Mouse (Mus musculus) layer of hippocampus, postnatal 25 days (tissue): ENCODE measurements at regions not wholly inside any gene's neighbourhood (a gene's known extent, or its start where the extent isn't known, plus 50 kb on each side); places are given as distances from the start of the nearest gene placed in this dataset.

Experiments
- DNase-seq, 2 experiments: peaks; one replicate each; pipeline ENCODE4 v3.0.0; 2022; ENCODE audit warnings: mixed read lengths in 2 of 2, low spot score in 1 of 2; ENCODE audit errors: extremely low spot score in 1 of 2

DNA sequence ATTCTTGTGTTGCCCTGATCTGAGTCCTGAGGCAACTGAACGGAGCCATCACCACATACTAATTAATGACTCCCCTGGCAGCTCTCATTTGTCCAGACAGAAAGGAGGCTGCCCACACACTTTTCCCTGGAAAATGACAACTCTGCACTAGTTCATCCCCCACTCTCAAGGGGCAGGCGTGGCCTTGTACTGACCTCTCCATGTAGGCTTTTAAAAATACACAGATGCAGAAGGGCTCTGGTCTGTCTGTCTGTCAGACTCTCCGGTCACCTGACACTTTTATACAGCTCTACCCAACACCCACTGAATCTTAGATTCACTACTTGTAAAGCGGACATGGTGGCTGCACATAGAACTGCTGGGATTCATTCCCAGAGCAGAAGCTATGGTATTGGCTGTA is 165.5 kb upstream of the Map3k1 start:
- DNase-seq: no peak

DNA sequence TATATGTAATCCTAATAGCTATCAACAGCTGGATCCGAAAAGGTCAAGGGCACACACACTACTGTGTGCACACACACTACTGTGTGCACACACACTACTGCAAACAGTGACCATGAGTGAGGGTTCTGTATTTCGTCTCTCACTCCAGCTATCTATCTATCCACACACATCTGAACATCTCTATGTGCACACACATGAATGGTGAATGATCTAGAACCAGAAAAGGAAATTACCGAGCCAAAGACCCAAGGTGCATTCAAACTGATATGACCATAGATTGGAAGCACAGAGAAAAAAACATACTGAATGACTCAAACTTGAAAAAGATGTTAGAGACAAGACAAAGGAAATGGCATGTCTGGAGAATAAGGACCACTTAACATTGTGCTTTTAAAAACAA is 166.8 kb upstream of the Map3k1 start:
- no peak for DNase-seq

DNA sequence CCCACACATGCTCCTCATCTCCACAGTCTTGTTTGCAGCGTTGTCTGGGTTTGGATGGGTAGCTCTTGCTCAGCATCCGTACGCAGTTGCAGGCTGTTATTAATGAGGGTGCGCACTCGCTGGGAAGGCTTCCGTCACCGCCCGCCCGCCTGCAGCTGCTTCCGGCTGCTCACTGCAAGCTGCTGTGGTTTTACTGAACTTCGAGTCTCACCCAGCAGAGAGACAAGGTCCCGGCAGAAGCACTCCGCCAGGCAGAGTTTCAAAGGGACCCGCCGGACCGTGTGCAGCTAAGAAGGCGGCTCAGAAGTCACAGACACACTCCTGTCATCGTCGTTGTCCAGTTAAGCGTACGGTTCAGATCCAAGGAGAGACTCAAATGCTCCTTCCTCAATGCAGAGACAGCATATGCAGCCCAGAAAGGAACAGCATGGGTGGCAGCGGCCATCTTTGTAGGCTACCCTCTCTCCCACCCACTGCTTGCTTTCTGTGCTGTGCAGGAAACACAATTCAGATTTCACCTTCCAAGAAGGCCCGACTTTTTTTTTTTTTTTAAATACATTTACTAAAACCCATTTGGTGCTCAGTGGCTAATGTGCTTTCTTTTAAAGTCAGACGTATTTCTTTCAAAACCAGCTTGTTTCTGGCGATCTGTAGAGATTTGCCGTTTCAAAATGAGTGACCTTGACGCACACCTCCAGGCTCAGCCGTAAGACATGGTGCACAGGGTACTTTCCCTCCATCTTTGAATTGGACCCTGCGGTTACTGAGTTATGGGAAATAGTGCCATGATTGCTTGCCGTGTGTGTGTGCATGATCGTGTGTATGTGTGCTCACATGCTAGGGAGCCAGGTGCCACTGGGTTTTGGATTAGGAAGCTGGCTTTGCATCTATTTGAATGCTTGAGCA is 169.2 kb upstream of the Map3k1 start:
- no peak for DNase-seq

DNA sequence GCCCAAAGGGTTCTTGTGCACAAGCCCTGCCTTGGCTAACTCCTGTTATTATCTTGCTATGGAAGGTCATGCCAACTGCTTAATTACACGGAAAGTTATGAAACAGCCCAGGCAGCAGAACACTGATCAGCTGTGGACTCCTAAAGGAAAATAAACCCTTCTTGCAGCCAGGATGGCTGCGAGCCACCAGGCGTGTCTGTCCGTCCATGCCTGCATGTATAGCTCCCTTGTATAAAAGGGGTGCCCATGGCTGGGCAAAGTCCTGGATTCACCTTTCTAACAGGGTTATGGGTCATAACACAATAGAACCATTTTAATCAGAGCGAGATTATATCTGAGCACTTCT is 169.9 kb upstream of the Map3k1 start:
- DNase-seq: no peak

DNA sequence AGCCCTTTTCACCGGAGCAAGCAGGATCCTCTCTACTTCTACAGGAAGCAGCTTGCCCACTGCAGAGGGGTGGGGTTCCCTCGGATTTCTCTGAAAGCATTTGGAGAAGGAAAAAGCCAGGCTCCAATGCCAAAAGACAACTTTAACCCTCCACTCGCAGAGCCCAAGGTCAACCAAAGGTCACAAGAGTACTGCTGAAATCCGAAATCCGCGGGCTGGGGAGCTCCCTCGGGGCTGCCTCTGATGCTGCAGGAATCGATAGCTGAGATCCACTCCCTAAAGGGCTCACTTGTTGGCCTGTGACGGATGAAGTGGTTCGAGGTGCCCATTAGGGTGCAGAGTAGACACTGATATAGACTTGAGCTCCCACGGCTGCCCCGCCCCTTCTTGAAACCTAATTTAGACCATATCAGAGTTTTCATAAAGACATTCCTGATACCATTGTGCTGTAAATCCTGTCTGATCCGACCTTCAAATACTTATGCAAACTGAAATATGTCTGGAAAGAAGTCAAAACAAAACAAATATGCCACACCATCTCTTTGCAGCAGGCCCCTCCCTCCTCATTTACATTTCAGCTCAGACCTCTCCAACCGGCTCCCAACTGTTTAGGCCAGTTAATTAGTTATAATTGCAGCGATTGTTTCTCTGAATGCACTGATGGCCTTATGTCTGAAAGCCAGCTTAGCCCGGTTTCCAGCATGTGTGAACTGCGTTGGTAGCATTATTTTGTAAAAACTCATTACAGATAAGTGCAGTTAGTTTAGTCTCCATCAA is 170.8 kb upstream of the Map3k1 start:
- DNase-seq: no peak

DNA sequence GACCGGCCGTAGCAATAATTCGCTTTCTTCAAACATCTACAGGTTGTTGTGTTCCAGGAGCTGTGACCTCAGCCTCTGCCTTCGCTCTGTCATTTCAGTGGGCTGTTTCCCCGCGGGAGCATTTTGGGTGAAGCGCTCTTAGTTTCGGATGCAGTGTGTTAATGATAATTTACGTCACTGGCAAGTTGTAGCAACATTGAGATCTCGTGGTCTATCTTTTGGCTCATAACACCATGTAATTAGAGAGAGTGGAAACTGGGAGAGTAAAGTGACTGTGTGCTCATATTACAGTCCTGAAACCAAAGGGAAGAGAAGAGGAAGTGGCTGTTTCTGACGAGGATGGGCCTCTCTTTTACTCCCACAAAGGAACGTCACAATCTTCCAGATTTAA is 171.4 kb upstream of the Map3k1 start:
- DNase-seq: no peak

DNA sequence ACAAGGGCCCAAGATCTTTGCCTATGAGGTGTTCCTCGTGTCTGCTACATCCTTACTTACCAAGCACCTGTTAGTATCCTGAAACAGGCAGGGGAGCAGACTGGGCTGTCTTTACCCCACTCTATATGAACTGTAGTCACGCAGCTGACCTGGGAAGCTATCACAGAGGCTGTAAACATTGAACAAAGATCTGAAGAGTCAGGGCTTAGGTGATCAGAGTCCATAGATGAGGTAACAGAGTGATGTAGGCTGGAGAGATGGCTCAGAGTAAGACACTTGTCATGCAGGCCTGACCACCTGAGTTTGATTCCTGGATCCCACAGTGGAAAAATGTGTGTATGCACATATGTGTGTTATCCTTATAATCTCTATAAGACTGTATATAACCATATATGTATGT is 172.3 kb upstream of the Map3k1 start:
- DNase-seq: no peak

DNA sequence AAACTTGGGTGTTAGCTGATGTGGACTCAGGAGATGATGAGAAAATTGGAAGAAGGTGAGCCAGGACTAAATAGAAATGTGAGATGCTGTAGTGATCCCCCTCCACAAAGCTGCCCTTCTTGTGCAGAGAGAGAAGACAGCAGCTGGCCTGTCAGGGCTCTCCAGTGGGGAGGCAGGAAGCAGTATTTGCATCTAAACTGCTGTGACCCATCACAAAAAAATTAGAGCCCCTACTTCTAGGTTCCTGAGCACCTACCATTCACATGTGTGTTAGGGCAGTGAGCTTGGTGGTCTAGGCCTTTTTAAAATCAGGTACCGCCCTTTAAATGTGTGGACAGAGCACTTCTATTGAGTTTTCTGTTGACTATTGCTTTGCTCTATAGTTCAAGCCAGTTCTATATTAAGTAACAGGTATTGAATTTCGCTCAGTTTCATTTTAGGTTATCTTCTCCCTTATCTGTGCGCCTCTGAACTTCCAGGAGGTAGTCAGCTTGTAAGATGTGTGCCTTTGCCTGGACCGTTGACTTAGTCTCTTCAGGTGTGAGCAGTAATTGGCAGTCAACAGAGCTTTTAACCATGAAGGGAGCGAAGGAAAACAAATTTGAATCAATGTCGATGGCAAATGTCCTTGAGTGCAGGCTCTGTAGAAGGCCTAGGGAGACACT is 174.1 kb upstream of the Map3k1 start:
- DNase-seq: no peak

DNA sequence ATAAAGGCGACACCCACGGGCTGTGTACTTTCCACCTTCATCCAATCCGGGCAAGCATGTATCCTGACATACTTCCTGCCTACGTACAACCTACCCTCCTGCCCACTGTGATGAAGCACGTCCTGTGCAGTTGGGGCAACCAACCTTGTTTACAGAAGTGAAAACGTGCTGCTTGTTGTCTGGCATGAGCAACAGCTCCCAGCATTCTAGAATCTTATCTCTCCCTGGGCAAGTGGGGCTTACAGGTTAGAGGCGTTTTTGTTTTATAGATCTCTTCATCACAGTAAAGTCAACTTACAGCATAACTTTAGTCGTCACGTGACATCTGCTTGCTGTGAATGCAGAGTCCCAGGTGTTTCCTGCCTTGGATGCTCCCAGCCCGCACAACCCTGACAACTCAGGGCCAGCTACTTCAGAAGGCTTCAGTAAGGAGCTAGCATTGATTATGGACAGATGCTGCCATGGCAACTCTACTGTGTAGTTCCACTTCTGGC is 175.3 kb upstream of the Map3k1 start:
- DNase-seq: no peak

DNA sequence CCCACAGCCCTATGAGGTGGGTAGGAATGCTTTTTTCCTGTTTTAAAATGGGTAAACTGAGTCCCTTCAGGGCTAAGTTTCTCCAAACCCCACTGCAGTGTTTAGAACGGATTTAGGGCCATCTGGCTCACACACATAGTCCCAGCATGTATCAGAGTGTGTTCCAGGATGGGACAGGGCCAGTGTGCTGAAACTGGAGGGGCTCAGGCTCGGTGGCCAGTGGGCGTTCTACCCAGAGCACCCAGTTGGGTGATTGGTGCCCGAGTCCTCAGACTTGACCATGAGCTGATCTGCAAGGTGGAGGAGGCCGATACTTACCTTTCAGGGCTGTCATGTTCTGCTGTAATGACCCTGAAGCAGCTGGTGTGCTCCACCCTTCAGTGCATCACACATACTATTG is 176.6 kb upstream of the Map3k1 start:
- no peak for DNase-seq

DNA sequence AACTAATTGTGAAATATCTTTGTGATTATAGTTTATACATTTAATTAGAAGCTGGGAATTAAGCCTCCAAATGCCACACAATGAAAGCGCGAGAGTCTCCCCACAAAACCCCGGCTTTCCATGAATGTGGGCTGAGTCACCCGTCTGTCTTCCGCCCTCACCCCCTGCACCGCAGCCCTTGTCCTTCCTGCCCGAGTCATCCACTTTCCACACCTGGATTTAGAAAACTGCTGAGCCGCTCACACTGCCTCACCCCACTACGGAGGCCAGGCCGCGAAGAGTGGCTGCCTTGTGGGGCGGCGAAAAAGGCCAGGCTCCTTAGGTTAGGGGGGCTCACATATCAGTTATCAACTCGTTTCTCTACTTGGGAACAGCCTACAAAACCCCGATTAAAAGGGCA is 177.9 kb upstream of the Map3k1 start:
- no peak for DNase-seq

DNA sequence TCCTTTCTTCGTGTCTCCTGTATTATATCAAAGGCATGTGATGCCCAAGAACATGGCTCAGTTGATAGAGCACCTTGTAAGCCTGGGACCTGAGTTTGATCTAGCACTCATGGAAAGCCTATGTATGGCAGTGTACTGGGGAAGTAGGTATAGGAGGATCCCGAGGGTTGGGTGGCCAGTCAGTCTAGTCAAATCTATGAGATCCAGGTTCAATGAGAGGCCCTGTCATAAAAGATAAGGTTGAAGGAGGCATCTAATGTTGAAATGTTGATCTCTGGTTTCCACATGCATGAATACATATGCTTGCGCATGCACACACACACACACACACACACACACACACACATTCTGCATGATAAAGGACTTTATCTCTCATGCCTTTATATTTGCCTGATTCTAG is 178.6 kb upstream of the Map3k1 start:
- DNase-seq: no peak

DNA sequence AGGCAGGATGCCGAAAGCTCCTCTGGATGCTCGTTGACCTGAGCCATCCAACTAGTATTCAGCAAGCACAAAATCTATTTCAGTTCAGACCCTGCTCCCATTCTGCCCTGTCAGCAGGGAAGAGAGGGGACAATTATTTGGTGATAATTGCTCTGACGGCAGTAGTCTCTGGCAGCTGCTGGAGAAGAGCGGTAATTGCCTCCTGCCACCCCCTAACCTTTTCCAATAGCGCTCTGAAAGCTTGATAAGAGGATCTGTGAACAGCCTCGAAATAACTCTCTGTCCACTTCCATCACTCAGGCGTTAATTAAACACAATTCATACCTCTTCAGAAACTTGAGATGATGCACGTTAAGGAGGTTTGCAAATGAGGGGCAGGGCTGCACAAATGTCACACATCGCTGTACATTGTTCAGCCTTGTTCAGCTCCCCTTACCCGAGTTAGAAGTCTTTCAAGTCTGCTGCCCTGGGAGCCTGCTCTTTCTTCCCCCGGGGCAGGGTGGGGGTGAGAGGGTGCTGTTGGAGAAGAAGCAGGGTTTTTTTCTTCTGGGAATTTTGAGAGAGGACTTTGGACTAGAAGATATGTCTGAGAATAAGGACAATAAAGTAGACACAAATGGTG is 182.2 kb upstream of the Map3k1 start:
- DNase-seq: no peak

DNA sequence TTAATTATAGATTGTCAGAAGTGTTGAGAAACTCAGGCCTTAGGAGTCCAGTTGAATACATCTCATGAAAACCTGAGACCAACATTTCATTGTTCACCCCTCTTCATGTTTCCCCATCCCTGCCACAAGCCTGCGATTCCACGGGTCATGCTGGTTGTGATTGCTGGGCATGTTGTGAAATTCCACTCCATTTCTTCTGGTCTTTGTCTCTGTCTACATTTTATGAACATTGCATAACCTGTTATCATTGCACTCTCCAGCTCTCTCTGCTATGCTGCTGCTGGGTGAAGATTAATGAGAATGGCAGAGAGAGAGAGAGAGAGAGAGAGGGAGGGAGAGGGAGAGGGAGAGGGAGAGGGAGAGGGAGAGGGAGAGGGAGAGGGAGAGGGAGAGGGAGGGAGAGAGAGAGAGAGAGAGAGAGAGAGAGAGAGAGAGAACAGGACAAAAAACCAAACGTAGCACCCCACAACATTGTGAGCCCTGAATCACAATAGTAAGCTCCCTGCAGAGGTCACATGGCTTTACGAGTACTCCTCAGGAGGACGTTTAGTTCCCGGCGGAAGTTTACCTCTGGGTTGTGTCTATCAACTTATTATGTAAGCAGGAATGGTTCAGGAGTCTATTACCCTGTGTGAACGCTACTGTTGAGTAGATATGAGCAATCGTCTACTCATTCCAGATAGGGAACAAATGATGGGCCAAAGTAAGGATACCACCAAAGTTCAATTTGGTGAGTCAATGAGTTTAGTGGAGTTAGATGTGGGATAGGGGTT is 183.5 kb upstream of the Map3k1 start:
- no peak for DNase-seq

DNA sequence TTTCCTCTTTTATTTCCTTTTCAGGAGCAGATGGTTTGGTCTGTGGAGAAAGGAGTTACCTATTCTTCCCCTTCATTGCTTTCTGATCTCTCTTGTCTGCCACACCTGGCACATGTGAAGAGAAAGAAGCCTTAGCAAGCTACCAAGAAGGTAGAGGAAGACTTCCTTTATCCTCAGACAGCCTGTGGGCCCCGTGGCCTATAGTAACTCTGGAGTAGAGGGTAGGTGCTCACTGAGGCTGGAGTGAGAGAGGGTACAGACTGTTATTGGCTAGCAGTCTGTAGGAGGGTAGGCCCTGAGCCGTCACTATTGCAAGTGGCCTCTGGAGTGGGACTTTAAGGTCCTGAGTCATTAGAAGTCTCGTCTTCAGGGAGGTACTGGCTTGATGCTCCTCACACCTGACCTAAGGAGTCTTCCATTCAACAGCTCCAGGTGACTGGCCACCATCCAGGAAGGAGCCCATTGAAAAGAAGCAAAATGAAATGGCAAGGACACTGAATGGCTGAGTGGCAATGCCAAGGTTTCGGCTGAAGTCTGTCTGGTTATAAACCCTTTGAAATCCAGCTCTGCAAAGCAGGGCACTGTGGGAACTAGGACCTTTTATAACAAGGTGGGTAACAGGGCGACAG is 186.2 kb upstream of the Map3k1 start:
- no peak for DNase-seq

DNA sequence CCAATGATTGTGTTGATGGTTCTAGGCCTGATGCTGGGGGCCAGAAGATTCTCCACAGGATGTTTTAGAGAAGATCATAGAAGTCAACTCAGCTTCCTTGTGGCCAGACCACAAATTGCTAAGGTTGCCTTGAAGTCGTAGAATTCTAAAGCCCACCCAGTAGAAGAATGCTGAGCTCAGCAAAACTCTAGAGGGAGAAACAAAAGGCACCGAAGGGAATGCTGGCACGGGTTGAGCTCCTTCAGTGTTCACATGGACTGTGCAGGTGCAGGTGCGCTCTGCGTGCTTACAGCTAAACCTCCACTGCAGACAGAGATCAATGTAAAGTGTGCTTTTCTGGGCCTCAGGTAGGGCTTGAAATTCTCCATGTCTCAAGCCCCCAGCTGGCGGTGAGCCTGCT is 186.9 kb upstream of the Map3k1 start:
- DNase-seq: no peak

DNA sequence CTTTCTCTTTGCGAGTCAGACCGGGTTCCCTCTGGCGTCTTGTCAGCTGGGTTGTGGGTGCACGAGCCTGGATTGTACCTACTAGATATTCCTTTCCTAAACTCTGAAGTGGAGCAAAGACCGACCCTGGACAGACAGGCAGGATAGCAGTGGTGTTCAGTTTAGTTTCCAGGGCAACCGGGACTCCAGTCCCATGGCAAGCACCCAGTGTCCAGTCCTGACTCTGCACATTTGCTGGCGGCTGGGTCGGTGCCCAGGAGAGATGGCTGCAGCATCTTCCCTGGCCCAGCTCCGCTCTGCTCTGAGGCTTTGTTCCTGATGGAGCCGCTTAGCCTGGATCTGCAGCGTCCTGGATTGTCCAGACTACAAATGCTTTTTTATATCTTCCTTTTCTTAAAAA is 188.1 kb upstream of the Map3k1 start:
- no peak for DNase-seq

DNA sequence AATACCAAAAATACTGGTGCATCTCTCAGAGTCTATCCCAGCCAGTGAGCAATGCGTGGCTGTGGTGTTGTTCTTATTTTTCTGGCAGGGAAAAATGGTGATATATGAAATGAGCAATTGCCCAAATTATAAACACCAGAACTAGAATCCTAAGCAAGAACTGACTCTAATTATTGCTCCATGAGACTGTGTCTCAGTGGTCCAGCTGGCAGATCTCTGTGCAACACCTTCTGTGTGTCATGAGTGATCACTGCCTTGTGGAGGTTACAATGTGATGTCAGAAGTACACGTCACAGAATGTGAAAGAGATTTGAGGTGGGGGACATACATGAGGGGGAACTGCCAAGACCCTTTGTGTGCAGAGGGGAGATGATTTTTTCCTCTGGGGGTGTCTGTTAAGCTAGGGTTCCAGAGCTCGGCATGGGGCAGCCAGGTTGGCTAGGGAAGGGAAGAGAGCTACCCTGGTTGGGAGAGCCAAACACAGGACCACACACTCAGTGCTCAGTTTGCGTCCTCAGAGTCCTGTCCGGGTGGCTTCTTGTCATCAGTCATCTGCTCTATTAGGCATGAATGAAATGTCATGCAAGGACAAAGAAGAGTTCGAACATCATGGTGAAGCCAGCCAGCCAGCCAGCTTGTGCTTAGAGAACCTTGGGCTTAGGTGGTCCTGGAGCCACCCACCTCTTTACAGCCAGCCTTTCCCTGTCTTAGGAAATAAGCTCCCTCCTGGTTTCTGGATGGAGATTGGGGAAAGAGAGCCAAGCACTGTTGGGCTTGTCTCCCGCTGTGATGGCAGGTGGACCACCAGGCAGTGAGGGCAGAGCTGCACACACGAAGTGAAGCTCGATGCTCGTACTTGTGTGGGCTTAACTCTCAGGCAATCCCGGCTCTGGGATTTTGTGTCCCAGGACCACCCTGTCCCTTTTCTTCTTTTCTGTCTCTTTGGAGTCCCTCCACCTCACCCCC is 189.5 kb upstream of the Map3k1 start:
- no peak for DNase-seq
